Mouse (Mus musculus) testis, adult 2 months (tissue): ENCODE measurements around the gene Phb. TPM values are rescaled to one million over a fixed set of nuclear protein-coding genes. Genes with fewer than 3 reads are reported as not detected.
A peak's percentile ranks its signal among the peaks of the same experiment; 100 is the strongest.

ENCODE experiments used
- H3K27ac ChIP-seq: fragments of 200-500 bp; 2 replicates; pipeline ENCODE4 v1.5.1; 2012; ENCODE audit warnings: low read depth, low read length; ENCODE audit not compliant: control insufficient read depth, insufficient read depth
- H3K27me3 ChIP-seq: fragments of 200-500 bp; 2 replicates; pipeline ENCODE4 v1.6.1; 2012; ENCODE audit warnings: mild to moderate bottlenecking, low read length, moderate library complexity; ENCODE audit not compliant: control insufficient read depth, insufficient read depth
- H3K36me3 ChIP-seq: fragments of 200-500 bp; 2 replicates; pipeline ENCODE4 v1.6.1; 2012; ENCODE audit warnings: mild to moderate bottlenecking, low read length; ENCODE audit not compliant: control insufficient read depth, insufficient read depth
- H3K4me1 ChIP-seq: fragments of 200-500 bp; 2 replicates; pipeline ENCODE4 v1.6.1; 2012; ENCODE audit warnings: low read length; ENCODE audit not compliant: control insufficient read depth, insufficient read depth
- H3K4me3 ChIP-seq: fragments of 200-500 bp; 2 replicates; pipeline ENCODE4 v1.5.1; 2012; ENCODE audit warnings: low read depth, mild to moderate bottlenecking, low read length, moderate library complexity, mixed read lengths; ENCODE audit not compliant: control insufficient read depth
- CTCF ChIP-seq: fragments of 200-500 bp; IDR thresholded peaks from 2 replicates; pipeline ENCODE4 v1.5.1; 2012; ENCODE audit warnings: low read depth, mild to moderate bottlenecking, inconsistent platforms, low read length, moderate library complexity; ENCODE audit not compliant: control insufficient read depth, insufficient read depth, insufficient replicate concordance
- POLR2A ChIP-seq: fragments of 200-500 bp; IDR thresholded peaks from 2 replicates; pipeline ENCODE4 v1.6.1; 2012; ENCODE audit warnings: low read depth, mild to moderate bottlenecking, inconsistent platforms, low read length, moderate library complexity; ENCODE audit not compliant: control insufficient read depth
- polyA plus RNA-seq: library from polyadenylated mRNA; depleted of rRNA; stranded (reverse); fragments of >200 nt; gene quantifications from 2 replicates; pipeline ENCODE4 v1.2.3, GENCODE M21; 2012

The Phb gene
- polyA plus RNA-seq, 1 experiment = 21.5 TPM

GRCm38 (mm10) chr11:95681995-95682601 is 15.3 kb downstream of the Phb start:
- H3K4me1 ChIP-seq = no peaks in the 10 kb centered on the region
- H3K27ac ChIP-seq = no peak overlapping the region
- no peak overlapping the region for H3K4me3 ChIP-seq
- TF ChIP-seq POLR2A (no peak), CTCF (no peak)
- no peaks in the 10 kb centered on the region for H3K27me3 ChIP-seq
- no peaks in the 10 kb centered on the region for H3K36me3 ChIP-seq

DNA sequence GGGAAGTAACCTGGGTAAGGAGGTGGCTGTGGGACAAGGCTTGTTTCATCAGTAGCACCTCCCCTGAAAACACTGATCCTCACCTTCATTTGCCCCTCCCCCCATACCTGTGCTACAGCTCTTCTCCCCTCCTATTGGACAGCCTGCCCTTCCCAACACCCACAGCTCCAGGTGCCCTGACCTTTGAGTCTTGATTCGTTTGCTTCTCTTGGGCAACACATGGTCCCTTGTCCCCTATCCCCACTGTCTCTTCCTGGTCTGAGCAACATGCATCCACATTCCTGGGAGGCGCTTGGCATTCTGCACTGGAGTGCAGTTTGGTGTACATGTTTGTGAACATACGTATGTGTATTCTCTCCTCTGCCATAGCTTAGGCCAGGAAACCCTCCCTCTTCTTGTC is 16.2 kb downstream of the Phb start:
- TF ChIP-seq POLR2A (no peak), CTCF (no peak)
- Histone ChIP-seq H3K27ac (no peak overlapping the region), H3K36me3 (no peaks in the 10 kb centered on the region)

GRCm38 (mm10) chr11:95686031-95686430 is 19.3 kb downstream of the Phb start:
- Histone ChIP-seq H3K4me1 (no peaks in the 10 kb centered on the region), H3K4me3 (no peak overlapping the region), H3K27ac (no peak overlapping the region), H3K27me3 (no peaks in the 10 kb centered on the region), H3K36me3 (no peaks in the 10 kb centered on the region)
- TF ChIP-seq CTCF = peak; percentile 80
- TF ChIP-seq POLR2A = no peak

More for the DNA sequence above, 16.2 kb downstream of the Phb start:
- Histone ChIP-seq H3K4me3 (no peak overlapping the region), H3K27me3 (no peaks in the 10 kb centered on the region), H3K4me1 (no peaks in the 10 kb centered on the region)

DNA sequence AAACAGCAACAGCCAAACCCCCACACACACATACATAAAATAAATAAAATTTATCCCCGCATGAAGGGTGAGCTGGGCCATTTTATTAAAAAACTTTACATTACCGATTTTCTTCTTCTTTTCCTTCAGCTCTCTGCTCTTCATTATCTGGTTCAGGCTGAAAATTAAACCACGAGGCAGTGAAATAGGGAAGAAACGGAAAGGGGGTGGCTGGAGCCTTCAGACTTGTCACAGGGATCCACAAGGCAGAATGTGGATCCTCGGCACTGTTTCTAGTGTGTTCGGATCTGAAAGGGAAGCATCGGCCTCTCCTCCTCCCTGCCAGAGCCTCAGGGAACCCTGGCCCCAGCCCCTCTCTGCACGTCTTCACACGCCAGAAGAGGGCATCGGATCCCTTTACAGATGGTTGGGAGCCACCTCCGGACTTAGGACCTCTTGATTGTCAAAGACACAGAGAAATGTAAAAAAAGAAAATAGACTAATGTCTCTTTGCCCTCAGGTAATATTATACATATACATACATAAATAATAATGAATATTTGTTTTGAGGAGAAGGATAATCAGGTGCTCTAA is 20.4 kb downstream of the Phb start:
- Histone ChIP-seq H3K27me3 (no peaks in the 10 kb centered on the region), H3K36me3 (no peaks in the 10 kb centered on the region), H3K27ac (no peak overlapping the region), H3K4me1 (no peaks in the 10 kb centered on the region), H3K4me3 (no peak overlapping the region)
- TF ChIP-seq POLR2A (no peak), CTCF (no peak)

DNA sequence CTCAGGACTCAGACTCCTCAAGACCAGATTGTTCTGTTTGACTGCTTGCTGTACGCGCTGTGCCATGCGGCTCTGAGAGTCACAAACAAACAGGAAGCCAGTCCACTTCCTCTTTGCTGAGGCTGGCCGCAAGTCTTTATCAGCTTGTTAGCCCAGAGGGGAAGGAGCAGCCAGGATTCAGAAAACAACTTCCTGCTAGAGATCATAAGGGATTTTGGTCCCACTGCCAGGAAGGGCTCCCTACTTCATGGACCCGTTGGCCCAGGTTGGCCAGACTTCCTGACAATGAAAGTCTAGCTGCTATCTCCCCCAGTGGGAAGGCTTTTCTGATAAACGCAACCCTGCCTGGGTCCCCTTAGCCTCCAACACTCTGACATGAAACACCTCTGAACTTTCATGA is 21.8 kb downstream of the Phb start:
- H3K4me3 ChIP-seq = no peak overlapping the region
- no peak for TF ChIP-seq POLR2A
- no peak for TF ChIP-seq CTCF
- no peaks in the 10 kb centered on the region for H3K36me3 ChIP-seq
- no peaks in the 10 kb centered on the region for H3K27me3 ChIP-seq
- no peak overlapping the region for H3K27ac ChIP-seq
- H3K4me1 ChIP-seq = no peaks in the 10 kb centered on the region

DNA sequence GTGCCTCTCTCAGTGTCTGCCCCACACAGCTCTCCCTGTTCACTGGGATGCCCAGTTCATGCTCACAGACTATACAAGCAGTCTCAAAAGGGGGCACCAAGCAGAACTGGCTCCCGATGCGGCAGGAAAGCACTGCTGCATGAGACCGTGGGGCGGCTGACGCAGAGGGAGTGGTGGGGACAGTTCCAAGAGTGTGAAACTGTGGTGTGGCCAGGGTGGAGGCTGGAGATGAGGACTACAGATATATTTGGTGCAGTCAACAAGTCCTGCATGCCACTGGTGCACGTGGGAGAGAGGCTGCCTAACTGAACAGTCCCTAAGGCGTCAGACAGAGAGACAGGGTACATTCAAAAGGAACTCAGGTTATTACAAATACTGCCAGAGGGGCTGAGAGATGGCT is 22.2 kb downstream of the Phb start:
- no peak overlapping the region for H3K4me3 ChIP-seq
- H3K27ac ChIP-seq = no peak overlapping the region
- no peaks in the 10 kb centered on the region for H3K36me3 ChIP-seq
- H3K27me3 ChIP-seq = no peaks in the 10 kb centered on the region
- no peaks in the 10 kb centered on the region for H3K4me1 ChIP-seq
- no peak for TF ChIP-seq POLR2A
- no peak for TF ChIP-seq CTCF

- H3K36me3 ChIP-seq = no peaks in the 10 kb centered on the region
Observed at GRCm38 (mm10) chr11:95689544-95689943, 22.8 kb downstream of the Phb start.

More at GRCm38 (mm10) chr11:95689544-95689943, 22.8 kb downstream of the Phb start:
- H3K27ac ChIP-seq = no peak overlapping the region
- no peaks in the 10 kb centered on the region for H3K27me3 ChIP-seq
- H3K4me3 ChIP-seq = no peak overlapping the region
- H3K4me1 ChIP-seq = no peaks in the 10 kb centered on the region
- no peak for TF ChIP-seq CTCF
- TF ChIP-seq POLR2A = no peak
